Mouse (Mus musculus) right cerebral cortex, postnatal 36 days (tissue): Measurements from ENCODE around the gene Krtap10-4.
"Not testable (repeated sequence)": the region's sequence is repeated elsewhere in the genome, so short reads cannot be mapped to it uniquely, and the experiment has no call there.

Experiments
- DNase-seq, 2 experiments: peaks; one replicate each; pipeline ENCODE4 v3.0.0; 2022; ENCODE audit warnings: low spot score in 2 of 2, mixed read lengths in 1 of 2

Krtap10-4 gene

GRCm38 (mm10) chr10:77788621-77789020 is 38.3 kb downstream of the Krtap10-4 start:
- DNase-seq: no peak

GRCm38 (mm10) chr10:77787876-77788275 is 39.0 kb downstream of the Krtap10-4 start, which contains the start of gene Gm7137:
Gene Gm7137, minus strand, starts transcription at chr10:77788200.
- not testable (repeated sequence) for DNase-seq

DNA sequence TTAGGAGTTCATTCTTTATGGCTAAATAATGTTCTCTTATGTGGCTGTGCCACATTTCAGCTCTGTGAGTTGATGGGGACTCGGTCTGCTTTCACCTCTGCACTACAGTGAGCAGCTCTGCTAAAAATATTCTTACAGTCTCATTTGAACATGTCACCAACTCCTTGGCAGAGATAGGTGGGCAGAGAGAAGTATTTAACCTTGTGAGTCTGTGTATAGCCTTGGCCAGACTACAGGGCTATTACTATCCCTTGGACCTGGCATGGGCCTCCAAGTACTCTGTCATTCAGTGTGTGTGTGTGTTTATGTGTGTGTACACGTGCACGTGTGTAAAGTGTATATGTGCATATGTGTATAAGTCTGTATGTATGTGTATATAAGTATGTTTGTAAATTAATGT is 43.5 kb downstream of the Krtap10-4 start:
- not testable (repeated sequence) for DNase-seq

DNA sequence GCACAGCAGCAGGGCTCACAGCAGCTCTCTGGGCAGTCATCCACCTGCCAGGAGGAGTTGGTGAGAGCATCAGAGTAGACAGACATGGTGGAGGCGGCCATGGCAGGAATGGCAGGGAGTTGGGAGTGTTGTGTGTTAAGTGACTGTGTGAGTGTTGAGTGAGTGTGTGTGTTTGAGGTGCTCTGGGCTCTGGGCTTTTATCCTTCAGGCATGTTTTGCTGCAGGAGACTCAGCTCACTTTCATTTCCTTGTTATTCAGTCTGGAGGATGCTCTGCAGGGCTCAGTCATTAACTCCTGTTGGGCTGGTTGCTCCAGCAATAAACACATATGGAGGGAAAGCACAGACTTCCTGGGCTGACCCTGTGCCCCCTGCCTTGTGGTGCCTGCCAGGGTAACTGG is 44.5 kb downstream of the Krtap10-4 start, which contains the start of gene Gm3250:
Gene Gm3250 (minus strand): TSS at position 101 of the 400 bp plus-strand sequence.
- not testable (repeated sequence) for DNase-seq

DNA sequence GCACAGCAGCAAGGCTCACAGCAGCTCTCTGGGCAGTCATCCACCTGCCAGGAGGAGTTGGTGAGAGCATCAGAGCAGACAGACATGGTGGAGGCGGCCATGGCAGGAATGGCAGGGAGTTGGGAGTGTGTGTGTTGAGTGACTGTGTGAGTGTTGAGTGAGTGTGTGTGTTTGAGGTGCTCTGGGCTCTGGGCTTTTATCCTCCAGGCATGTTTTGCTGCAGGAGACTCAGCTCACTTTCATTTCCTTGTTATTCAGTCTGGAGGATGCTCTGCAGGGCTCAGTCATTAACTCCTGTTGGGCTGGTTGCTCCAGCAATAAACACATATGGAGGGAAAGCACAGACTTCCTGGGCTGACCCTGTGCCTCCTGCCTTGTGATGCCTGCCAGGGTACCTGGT is 50.1 kb downstream of the Krtap10-4 start, which contains the start of gene Gm7138:
Gene Gm7138 (minus strand): TSS at position 101 of the 400 bp plus-strand sequence.
- not testable (repeated sequence) for DNase-seq
